Mouse (Mus musculus): ENCODE results near the gene Prpf4b. TPM values are rescaled to one million over a fixed set of nuclear protein-coding genes. Genes with fewer than 3 reads are reported as not detected.
A peak's percentile ranks its signal among the peaks of the same experiment; 100 is the strongest.
"Not testable (repeated sequence)": the region's sequence is repeated elsewhere in the genome, so short reads cannot be mapped to it uniquely, and the experiment has no call there.

Prpf4b gene
- polyA plus RNA-seq, 2 experiments = 37.2 to 52.4 TPM

DNA sequence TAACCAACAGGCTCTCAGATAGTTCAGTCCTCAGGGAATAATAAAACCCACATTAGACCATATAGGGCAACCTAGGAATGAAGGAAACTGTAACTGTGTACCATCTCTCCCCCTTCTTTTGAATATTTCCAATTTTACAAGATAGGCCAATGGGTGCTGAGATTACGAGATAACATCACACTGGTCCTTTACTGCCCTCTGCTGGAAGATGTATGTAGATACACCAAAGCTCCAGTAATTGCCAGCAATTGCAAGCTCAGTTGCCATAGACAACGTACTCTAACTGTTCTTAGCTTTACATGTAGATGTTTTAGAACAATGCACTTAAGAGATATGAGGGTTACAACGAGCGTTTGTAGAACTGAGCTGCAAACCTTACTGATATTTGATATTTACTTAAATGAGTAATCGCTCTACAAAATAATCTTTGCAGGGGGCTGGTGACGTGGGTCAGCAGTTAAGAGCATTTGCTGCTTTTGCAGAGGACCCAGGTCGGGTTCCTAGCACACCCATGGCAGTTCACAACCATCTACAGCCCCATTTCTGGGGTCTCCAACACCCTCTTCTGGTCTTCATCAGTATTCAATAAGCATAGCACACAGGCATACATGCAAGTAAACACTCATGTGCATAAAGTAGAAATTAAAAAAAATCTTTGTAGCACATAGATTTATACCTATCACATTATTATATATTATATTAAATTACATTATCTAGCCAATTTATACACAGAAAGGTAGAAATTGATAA is 10.5 kb upstream of the Prpf4b start:
- Histone ChIP-seq H3K9me3 (ENCODE audit: control insufficient read depth, low read length) (no peaks in the 10 kb centered on the region), H3K9ac (replicated peaks) (no peak overlapping the region), H3K36me3 (replicated peaks; ENCODE audit: control insufficient read depth, insufficient read depth, low read depth) (no peaks in the 10 kb centered on the region), H3K4me1 (replicated peaks; ENCODE audit: control insufficient read depth in 2 of 2, insufficient read depth in 2 of 2, low read length in 1 of 2) (no peaks in the 10 kb centered on the region; a peak in 1 of 4 replicates), H3K4me3 (ENCODE audit: insufficient read depth in 1 of 2, low read depth in 2 of 2, low read length in 2 of 2) (no peak overlapping the region), H3K4me2 (ENCODE audit: low read depth) (no peak overlapping the region), H3K27ac (no peak overlapping the region), H3K27me3 (ENCODE audit: control insufficient read depth, insufficient read depth, low read length) (no peaks in the 10 kb centered on the region)
- peak in 2 of 3 experiments; percentile 45 to 54 for DNase-seq (ENCODE audit: low read depth in 3 of 3, low spot score in 3 of 3)
- TF ChIP-seq CTCF (IDR thresholded peaks at IDR 0.05; ENCODE audit: low read depth) (peak; percentile 77), EP300 (IDR thresholded peaks at IDR 0.05; ENCODE audit: low read depth) (no peak)
- ATAC-seq (ENCODE audit: insufficient read depth) = no peak
- 33% methylated on average over 7 of the region's 7 CpGs for WGBS (ENCODE audit: insufficient replicate concordance)

- Histone ChIP-seq H3K27ac (peak overlapping the region; percentile 87), H3K9me3 (ENCODE audit: control insufficient read depth, low read length) (no peaks in the 10 kb centered on the region), H3K36me3 (replicated peaks; ENCODE audit: control insufficient read depth, insufficient read depth, low read depth) (no peaks in the 10 kb centered on the region), H3K9ac (replicated peaks) (peak overlapping the region; percentile 86), H3K27me3 (ENCODE audit: control insufficient read depth, insufficient read depth, low read length) (no peaks in the 10 kb centered on the region), H3K4me3 (ENCODE audit: insufficient read depth in 1 of 2, low read depth in 2 of 2, low read length in 2 of 2) (peak overlapping the region; percentile 63 to 79), H3K4me1 (replicated peaks; ENCODE audit: control insufficient read depth in 2 of 2, insufficient read depth in 2 of 2, low read length in 1 of 2) (peaks cover 16 to 18% of the 10 kb centered on the region in 2 experiments), H3K4me2 (ENCODE audit: low read depth) (peak overlapping the region; percentile 91)
- no peak for TF ChIP-seq CTCF (IDR thresholded peaks at IDR 0.05; ENCODE audit: low read depth)
- no peak for TF ChIP-seq EP300 (IDR thresholded peaks at IDR 0.05; ENCODE audit: low read depth)
- WGBS (ENCODE audit: insufficient replicate concordance) = 5% methylated on average over 45 of the region's 45 CpGs
- ATAC-seq (ENCODE audit: insufficient read depth) (peak; percentile 90), DNase-seq (ENCODE audit: low read depth in 3 of 3, low spot score in 3 of 3) (peak; percentile 91 to 94 (median 93))
Observed at GRCm38 (mm10) chr13:34873801-34874681, 1.1 kb upstream of the Prpf4b start.

GRCm38 (mm10) chr13:34874736-34875135 is 366 bp upstream of the Prpf4b start:
- not testable (repeated sequence) for DNase-seq (ENCODE audit: low read depth in 3 of 3, low spot score in 3 of 3); H3K36me3 ChIP-seq (replicated peaks; ENCODE audit: control insufficient read depth, insufficient read depth, low read depth); ATAC-seq (ENCODE audit: insufficient read depth); H3K27me3 ChIP-seq (ENCODE audit: control insufficient read depth, insufficient read depth, low read length); H3K9me3 ChIP-seq (ENCODE audit: control insufficient read depth, low read length)
- H3K4me2 ChIP-seq (ENCODE audit: low read depth) = peak overlapping the region; percentile 91
- peak overlapping the region; percentile 87 for H3K27ac ChIP-seq
- peaks cover 16 to 18% of the 10 kb centered on the region in 2 experiments for H3K4me1 ChIP-seq (replicated peaks; ENCODE audit: control insufficient read depth in 2 of 2, insufficient read depth in 2 of 2, low read length in 1 of 2)
- peak overlapping the region; percentile 86 for H3K9ac ChIP-seq (replicated peaks)
- peak overlapping the region; percentile 79 to 91 for H3K4me3 ChIP-seq (ENCODE audit: insufficient read depth in 1 of 2, low read depth in 2 of 2, low read length in 2 of 2)
- WGBS (ENCODE audit: insufficient replicate concordance) = 20% methylated on average over 13 of the region's 13 CpGs

DNA sequence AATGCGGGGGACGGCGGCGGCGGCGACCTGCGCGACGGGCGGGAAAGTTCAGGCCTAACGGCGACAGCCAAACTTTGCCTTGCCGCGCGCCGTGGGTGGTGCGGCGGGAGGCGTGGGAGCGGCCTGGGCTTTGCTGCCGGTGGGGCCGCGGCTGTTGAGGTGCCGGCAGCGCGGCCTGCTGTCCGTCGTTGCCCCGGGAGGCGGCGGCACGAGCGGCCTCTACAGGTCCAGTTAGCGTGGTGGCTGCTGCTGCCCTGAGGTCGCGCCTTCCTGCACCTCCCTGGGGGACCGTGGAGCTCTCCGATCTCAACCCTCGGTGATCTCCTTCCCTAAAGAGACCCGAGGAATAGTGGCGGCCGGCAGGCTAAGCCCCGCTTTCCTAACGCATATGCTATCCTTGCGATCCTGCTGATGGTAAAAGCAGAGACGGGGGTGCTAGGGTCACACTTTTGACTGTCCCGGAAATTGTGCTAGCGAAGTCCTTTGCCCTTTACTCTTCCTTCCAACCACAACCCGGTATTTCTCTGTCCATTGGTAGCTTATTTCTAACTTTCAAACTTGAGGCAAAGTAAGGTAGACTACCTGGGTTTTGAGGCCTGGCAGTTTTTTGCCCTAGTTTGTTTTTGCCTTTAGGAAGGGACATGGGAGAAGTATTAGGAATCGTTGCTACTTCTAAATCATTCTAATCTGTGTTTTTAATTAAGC is 791 bp downstream of the Prpf4b start:
- no peaks in the 10 kb centered on the region for H3K27me3 ChIP-seq (ENCODE audit: control insufficient read depth, insufficient read depth, low read length)
- H3K9me3 ChIP-seq (ENCODE audit: control insufficient read depth, low read length) = no peaks in the 10 kb centered on the region
- H3K9ac ChIP-seq (replicated peaks) = peak overlapping the region; percentile 86
- DNase-seq (ENCODE audit: low read depth in 3 of 3, low spot score in 3 of 3) = peak in 2 of 3 experiments; percentile 47 to 57
- peaks cover 3% of the 10 kb centered on the region; the same call in 1 of the 2 replicates for H3K36me3 ChIP-seq (replicated peaks; ENCODE audit: control insufficient read depth, insufficient read depth, low read depth)
- H3K4me2 ChIP-seq (ENCODE audit: low read depth) = peak overlapping the region; percentile 91
- H3K27ac ChIP-seq = peak overlapping the region; percentile 87
- peak; percentile 52 for ATAC-seq (ENCODE audit: insufficient read depth)
- TF ChIP-seq EP300 (IDR thresholded peaks at IDR 0.05; ENCODE audit: low read depth) (no peak), CTCF (IDR thresholded peaks at IDR 0.05; ENCODE audit: low read depth) (peak; percentile 63)
- H3K4me3 ChIP-seq (ENCODE audit: insufficient read depth in 1 of 2, low read depth in 2 of 2, low read length in 2 of 2) = peak overlapping the region; percentile 79 to 91
- peaks cover 16 to 18% of the 10 kb centered on the region in 2 experiments for H3K4me1 ChIP-seq (replicated peaks; ENCODE audit: control insufficient read depth in 2 of 2, insufficient read depth in 2 of 2, low read length in 1 of 2)
- under 1% methylated on average over 50 of the region's 50 CpGs for WGBS (ENCODE audit: insufficient replicate concordance)

Measured in liver, embryonic 14.5 days (tissue).